Mouse (Mus musculus) CD8-positive naive resting alpha-beta T cell, adult 2 months (primary cell): ENCODE data around the gene Esd.

Experiments used
- DNase-seq, 2 experiments: peaks; one replicate each; pipeline ENCODE4 v3.0.0; 2022; ENCODE audit warnings: low read depth in 2 of 2, low spot score in 2 of 2

Esd gene

GRCm38 (mm10) chr14:74732079-74732783 is at the start of gene Esd:
Esd (plus strand) TSS chr14:74732297.
- DNase-seq: peak; percentile 82 to 89

GRCm38 (mm10) chr14:74684298-74684978 is 47.7 kb upstream of the Esd start:
- no peak for DNase-seq

- DNase-seq: no peak
Measured at GRCm38 (mm10) chr14:74691963-74692362, 40.1 kb upstream of the Esd start.

- DNase-seq: no peak
Measured at GRCm38 (mm10) chr14:74696766-74697165, 35.3 kb upstream of the Esd start.

- no peak for DNase-seq
Measured at GRCm38 (mm10) chr14:74697432-74697831, 34.7 kb upstream of the Esd start.

- no peak for DNase-seq
Measured at GRCm38 (mm10) chr14:74699241-74699640, 32.9 kb upstream of the Esd start.

- no peak for DNase-seq
Measured at GRCm38 (mm10) chr14:74703930-74704329, 28.2 kb upstream of the Esd start.

- peak in 1 of 2 experiments; percentile 3 for DNase-seq
Measured at GRCm38 (mm10) chr14:74709054-74709453, 23.0 kb upstream of the Esd start.

GRCm38 (mm10) chr14:74723541-74723940 is 8.6 kb upstream of the Esd start:
- DNase-seq: no peak

GRCm38 (mm10) chr14:74731221-74732078 is 647 bp upstream of the Esd start:
- no peak for DNase-seq

- DNase-seq: no peak
Measured at GRCm38 (mm10) chr14:74733397-74733796, 1.3 kb downstream of the Esd start.

GRCm38 (mm10) chr14:74735471-74735870 is 3.4 kb downstream of the Esd start:
- no peak for DNase-seq

- DNase-seq: no peak
Measured at GRCm38 (mm10) chr14:74736850-74737249, 4.8 kb downstream of the Esd start.

- peak; percentile 62 to 75 for DNase-seq
Measured at GRCm38 (mm10) chr14:74764191-74764918, 32.3 kb downstream of the Esd start.

- no peak for DNase-seq
Measured at GRCm38 (mm10) chr14:74767892-74768291, 35.8 kb downstream of the Esd start.

- DNase-seq: no peak
Measured at GRCm38 (mm10) chr14:74774046-74774619, 42.0 kb downstream of the Esd start.

GRCm38 (mm10) chr14:74784243-74784934 is 52.3 kb downstream of the Esd start:
- DNase-seq: no peak

GRCm38 (mm10) chr14:74787717-74788116 is 55.6 kb downstream of the Esd start:
- DNase-seq: no peak

GRCm38 (mm10) chr14:74788766-74789165 is 56.7 kb downstream of the Esd start:
- DNase-seq: no peak

GRCm38 (mm10) chr14:74790535-74790934 is 58.4 kb downstream of the Esd start:
- no peak for DNase-seq
